Mouse (Mus musculus): Measurements from ENCODE around the gene Inpp5e.
A peak's percentile ranks its signal among the peaks of the same experiment; 100 is the strongest.

Gene Inpp5e

GRCm38 (mm10) chr2:26359983-26360382, 49.0 kb downstream of the Inpp5e start:
- no peak for DNase-seq

GRCm38 (mm10) chr2:26358667-26359320, 50.2 kb downstream of the Inpp5e start:
- DNase-seq: no peak

GRCm38 (mm10) chr2:26357484-26357883, 51.5 kb downstream of the Inpp5e start:
- no peak for DNase-seq

GRCm38 (mm10) chr2:26356678-26357077, 52.3 kb downstream of the Inpp5e start:
- peak in 1 of 2 experiments; percentile 34 for DNase-seq

GRCm38 (mm10) chr2:26356231-26356630, 52.8 kb downstream of the Inpp5e start:
- DNase-seq: no peak

GRCm38 (mm10) chr2:26354401-26354800, 54.6 kb downstream of the Inpp5e start:
- no peak for DNase-seq

- no peak for DNase-seq
These were observed 55.7 kb downstream of the Inpp5e start for GRCm38 (mm10) chr2:26353066-26353980.

- peak; percentile 76 to 77 for DNase-seq
These were observed 56.6 kb downstream of the Inpp5e start for GRCm38 (mm10) chr2:26352291-26352910.

- DNase-seq: peak; percentile 88 to 89
These were observed 57.4 kb downstream of the Inpp5e start, which contains the start of gene Dnlz for GRCm38 (mm10) chr2:26351358-26352290. Gene Dnlz, minus strand, starts transcription at chr2:26352110.

- no peak for DNase-seq
These were observed 60.8 kb downstream of the Inpp5e start for GRCm38 (mm10) chr2:26348241-26348640.

Measured in thymus, adult 18-20 months (tissue).